Mouse (Mus musculus): ENCODE measurements around the gene Gm36079. TPM values are rescaled to one million over a fixed set of nuclear protein-coding genes. Genes with fewer than 3 reads are reported as not detected.
A peak's percentile ranks its signal among the peaks of the same experiment; 100 is the strongest.
"Not testable (repeated sequence)": the region's sequence is repeated elsewhere in the genome, so short reads cannot be mapped to it uniquely, and the experiment has no call there.

The Gm36079 gene
- not detected in 2 replicates for polyA plus RNA-seq (2015; fragmentation: Nextera tagmentation; extraction: Ambion mirVana)

DNA sequence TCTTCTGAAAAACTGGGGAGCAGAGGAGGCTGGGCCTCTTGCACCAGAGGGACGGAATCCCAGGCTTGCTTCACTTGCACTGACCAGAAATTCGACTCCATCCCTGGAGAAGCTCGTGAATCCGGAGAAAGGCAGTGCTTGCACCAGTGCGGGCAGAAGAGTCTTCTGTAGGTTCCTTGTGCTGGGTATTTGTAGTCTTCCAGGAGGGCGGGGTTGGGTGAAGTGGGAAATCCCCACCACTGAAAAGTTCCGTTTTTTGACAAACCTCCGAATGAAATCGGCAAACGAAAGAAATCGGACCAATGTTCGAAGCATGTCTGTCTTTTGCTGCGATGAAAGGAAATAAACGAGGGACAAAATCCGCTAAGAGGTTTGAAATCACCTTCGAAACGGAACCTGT, at the start of gene Gm36079:
TSS of gene Gm36079 (minus strand) at position 101 of the 400 bp plus-strand sequence.
- not testable (repeated sequence) for H3K4me1 ChIP-seq; H3K36me3 ChIP-seq; H3K27ac ChIP-seq (replicated peaks); ATAC-seq (replicated peaks); H3K9ac ChIP-seq (replicated peaks); H3K4me2 ChIP-seq (replicated peaks); H3K9me3 ChIP-seq; H3K4me3 ChIP-seq
- WGBS, result 0% methylated on average over 1 of the region's 17 CpGs
- H3K27me3 ChIP-seq, result peaks cover 14% of the 10 kb centered on the region

DNA sequence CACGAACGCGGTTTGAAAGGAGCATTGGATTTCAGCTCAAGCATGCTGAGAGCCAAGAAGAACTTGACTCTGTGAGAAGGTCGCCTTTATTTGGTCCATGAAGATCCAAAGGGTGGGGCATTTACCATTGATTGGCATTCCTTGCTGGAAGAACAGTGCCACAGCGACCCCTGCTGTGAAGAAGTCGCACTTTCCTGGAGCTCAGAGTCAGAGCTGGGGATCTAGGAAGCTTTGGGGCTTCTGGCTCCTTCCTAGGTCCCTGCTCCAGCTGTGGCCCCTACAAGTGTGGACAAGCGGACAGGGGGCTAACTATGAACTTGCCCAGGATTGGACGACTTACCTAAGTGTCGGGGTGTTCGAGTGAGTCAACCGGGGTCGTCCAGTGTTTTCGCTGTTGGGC, 44.1 kb upstream of the Gm36079 start:
- not testable (repeated sequence) for H3K9ac ChIP-seq (replicated peaks); H3K4me2 ChIP-seq (replicated peaks); ATAC-seq (replicated peaks); H3K36me3 ChIP-seq; H3K27me3 ChIP-seq; H3K4me1 ChIP-seq; H3K4me3 ChIP-seq; H3K27ac ChIP-seq (replicated peaks); H3K9me3 ChIP-seq
- no CpG with 5 or more reads among the region's 13 CpGs for WGBS

DNA sequence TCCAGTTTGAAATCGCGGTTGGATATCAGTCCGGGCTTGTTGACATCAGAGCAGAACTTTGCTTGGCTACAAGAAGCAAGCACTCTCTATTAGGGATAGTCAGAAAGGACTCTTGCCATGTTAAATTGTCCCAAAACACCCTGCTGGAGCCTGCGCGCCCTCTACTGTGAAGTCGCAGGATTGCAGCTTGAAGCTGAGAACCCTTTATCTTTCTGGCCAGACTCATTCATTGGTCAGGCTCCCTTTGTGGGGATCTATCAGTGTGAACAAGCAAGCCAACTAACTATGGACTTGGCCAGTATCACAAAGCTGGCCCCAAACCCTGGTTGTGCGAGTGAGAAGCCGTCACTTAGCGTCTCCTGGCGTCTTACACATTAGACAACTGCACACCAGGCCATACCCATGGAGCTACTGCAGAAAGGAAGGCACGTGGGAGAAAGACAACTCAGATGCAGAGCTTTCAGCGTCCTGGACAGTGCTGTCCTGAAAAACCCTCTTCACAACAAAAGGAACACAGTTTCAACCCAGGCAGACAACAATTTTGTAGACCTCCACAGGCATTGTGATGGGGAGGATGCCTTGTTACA, 43.3 kb upstream of the Gm36079 start:
- not testable (repeated sequence) for ATAC-seq (replicated peaks); H3K9me3 ChIP-seq; H3K4me1 ChIP-seq; H3K4me2 ChIP-seq (replicated peaks); H3K27ac ChIP-seq (replicated peaks); H3K36me3 ChIP-seq; H3K27me3 ChIP-seq; H3K9ac ChIP-seq (replicated peaks); H3K4me3 ChIP-seq
- no CpG with 5 or more reads among the region's 12 CpGs for WGBS

GRCm38 (mm10) chr13:120063439-120064089, 36.8 kb upstream of the Gm36079 start:
- peak; percentile 57; the same call in 1 of the 2 replicates for ATAC-seq (replicated peaks)
- no CpG with 5 or more reads among the region's 22 CpGs for WGBS
- H3K27ac ChIP-seq (replicated peaks); H3K4me2 ChIP-seq (replicated peaks); H3K4me3 ChIP-seq; H3K36me3 ChIP-seq; H3K9me3 ChIP-seq; H3K4me1 ChIP-seq; H3K27me3 ChIP-seq; H3K9ac ChIP-seq (replicated peaks): not testable (repeated sequence)

DNA sequence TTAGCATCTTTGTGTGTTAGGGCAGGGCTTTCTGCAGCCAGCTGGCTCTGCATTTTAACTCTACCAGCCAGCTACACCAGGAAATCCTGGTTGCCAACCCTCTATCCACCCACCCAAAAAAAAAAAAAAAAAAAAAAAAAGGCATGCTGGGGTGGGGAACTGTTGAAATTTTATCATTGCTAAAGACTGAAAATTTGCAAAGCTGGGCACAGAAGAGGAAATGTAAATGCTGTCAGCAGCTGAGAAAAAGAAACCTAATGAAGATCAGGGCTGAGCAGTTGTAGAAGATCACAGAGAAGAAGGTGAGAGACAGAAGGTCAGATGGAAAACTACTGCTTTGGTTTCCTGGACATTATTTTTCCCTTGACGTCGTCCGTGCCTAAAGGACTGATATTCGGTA, 36.1 kb upstream of the Gm36079 start:
- not testable (repeated sequence) for H3K27me3 ChIP-seq; H3K9ac ChIP-seq (replicated peaks); H3K4me2 ChIP-seq (replicated peaks); H3K9me3 ChIP-seq; H3K27ac ChIP-seq (replicated peaks); H3K4me3 ChIP-seq; H3K36me3 ChIP-seq; ATAC-seq (replicated peaks); H3K4me1 ChIP-seq
- no CpG with 5 or more reads among the region's 4 CpGs for WGBS

GRCm38 (mm10) chr13:120052085-120052484, 25.3 kb upstream of the Gm36079 start, which contains the start of gene Gm21188:
Gm21188 (minus strand) TSS chr13:120052194.
- not testable (repeated sequence) for H3K4me3 ChIP-seq; H3K27ac ChIP-seq (replicated peaks); ATAC-seq (replicated peaks); H3K4me1 ChIP-seq; H3K9ac ChIP-seq (replicated peaks); H3K27me3 ChIP-seq; H3K9me3 ChIP-seq; H3K4me2 ChIP-seq (replicated peaks); H3K36me3 ChIP-seq

- not testable (repeated sequence) for H3K4me1 ChIP-seq; H3K4me2 ChIP-seq (replicated peaks); H3K4me3 ChIP-seq; ATAC-seq (replicated peaks); H3K27ac ChIP-seq (replicated peaks); H3K36me3 ChIP-seq; H3K27me3 ChIP-seq; H3K9ac ChIP-seq (replicated peaks); H3K9me3 ChIP-seq
- WGBS, result no CpG with 5 or more reads among the region's 5 CpGs
Measured at GRCm38 (mm10) chr13:120048608-120049007, 21.8 kb upstream of the Gm36079 start.

DNA sequence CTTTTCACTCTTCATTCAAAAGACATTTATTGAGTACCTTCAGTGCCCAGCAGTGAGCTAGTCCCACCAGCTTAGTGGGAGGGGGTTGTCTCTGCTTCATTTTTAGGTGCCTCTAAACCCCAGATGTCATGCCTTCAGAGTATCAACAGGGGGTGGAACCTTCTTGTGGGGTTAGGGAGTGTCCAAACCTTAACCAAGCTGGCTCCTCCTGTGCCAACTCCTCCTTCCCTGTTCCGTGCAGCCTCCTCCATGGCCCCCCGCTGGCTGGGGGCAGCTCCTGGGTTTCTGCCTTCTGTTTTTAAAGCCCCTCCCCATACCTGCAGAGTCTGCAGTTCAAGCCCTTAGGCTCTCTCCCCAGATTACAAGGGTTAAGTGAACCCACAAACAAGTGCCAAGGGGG, 21.4 kb upstream of the Gm36079 start:
- not testable (repeated sequence) for H3K36me3 ChIP-seq; H3K4me2 ChIP-seq (replicated peaks); H3K27ac ChIP-seq (replicated peaks); H3K9ac ChIP-seq (replicated peaks); H3K4me1 ChIP-seq; ATAC-seq (replicated peaks); H3K27me3 ChIP-seq; H3K9me3 ChIP-seq; H3K4me3 ChIP-seq
- WGBS, result no CpG with 5 or more reads among the region's 2 CpGs

DNA sequence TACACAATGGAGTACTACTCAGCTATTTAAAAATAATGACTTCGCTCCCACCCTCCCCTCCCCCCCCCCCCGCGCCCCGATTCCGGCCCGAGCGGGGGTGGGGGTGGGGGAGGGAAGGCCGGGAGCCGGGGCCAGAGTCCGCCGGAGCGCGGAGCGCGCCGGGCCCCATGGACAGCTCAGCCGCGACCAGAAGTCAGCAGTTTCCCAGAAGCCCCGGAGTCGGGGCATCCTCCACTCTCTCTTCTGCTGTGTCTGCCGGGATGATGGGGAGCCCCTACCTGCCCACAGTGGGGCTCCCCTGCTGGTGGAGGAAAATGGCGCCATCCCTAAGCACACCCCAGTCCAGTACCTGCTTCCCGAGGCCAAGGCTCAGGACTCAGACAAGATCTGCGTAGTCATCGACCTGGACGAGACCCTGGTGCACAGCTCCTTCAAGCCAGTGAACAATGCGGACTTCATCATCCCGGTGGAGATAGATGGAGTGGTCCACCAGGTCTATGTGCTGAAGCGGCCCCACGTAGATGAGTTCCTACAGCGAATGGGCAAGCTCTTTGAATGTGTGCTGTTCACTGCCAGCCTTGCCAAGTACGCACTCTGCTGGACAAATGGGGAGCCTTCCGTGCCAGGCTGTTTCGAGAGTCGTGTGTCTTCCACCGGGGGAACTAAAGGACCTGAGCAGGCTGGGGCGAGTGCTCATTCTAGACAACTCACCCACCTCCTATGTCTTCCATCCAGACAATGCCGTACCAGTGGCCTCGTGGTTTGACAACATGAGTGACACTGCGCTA, 19.8 kb upstream of the Gm36079 start:
- H3K9me3 ChIP-seq; H3K27ac ChIP-seq (replicated peaks); H3K4me3 ChIP-seq; H3K4me1 ChIP-seq; H3K4me2 ChIP-seq (replicated peaks); H3K27me3 ChIP-seq; H3K36me3 ChIP-seq; H3K9ac ChIP-seq (replicated peaks): not testable (repeated sequence)
- 0 out of 2 replicates have a peak, but pooled peaks have one; percentile 26 for ATAC-seq (replicated peaks)
- WGBS, result 0% methylated on average over 10 of the region's 40 CpGs

- not testable (repeated sequence) for ATAC-seq (replicated peaks)
- no CpG with 5 or more reads among the region's 1 CpGs for WGBS
Measured at GRCm38 (mm10) chr13:120041145-120041544, 14.3 kb upstream of the Gm36079 start.

GRCm38 (mm10) chr13:120037881-120038280, 11.1 kb upstream of the Gm36079 start:
- not testable (repeated sequence) for H3K9ac ChIP-seq (replicated peaks); H3K4me3 ChIP-seq; H3K4me2 ChIP-seq (replicated peaks); H3K4me1 ChIP-seq; ATAC-seq (replicated peaks); H3K36me3 ChIP-seq; H3K27ac ChIP-seq (replicated peaks); H3K9me3 ChIP-seq
- H3K27me3 ChIP-seq, result peaks cover 16% of the 10 kb centered on the region
- 6% methylated on average over 6 of the region's 6 CpGs for WGBS

More at GRCm38 (mm10) chr13:120041145-120041544, 14.3 kb upstream of the Gm36079 start:
- H3K4me2 ChIP-seq (replicated peaks); H3K9ac ChIP-seq (replicated peaks); H3K36me3 ChIP-seq; H3K4me3 ChIP-seq; H3K4me1 ChIP-seq; H3K9me3 ChIP-seq; H3K27ac ChIP-seq (replicated peaks): not testable (repeated sequence)
- peaks cover 11% of the 10 kb centered on the region; the same call in 1 of the 2 replicates for H3K27me3 ChIP-seq

DNA sequence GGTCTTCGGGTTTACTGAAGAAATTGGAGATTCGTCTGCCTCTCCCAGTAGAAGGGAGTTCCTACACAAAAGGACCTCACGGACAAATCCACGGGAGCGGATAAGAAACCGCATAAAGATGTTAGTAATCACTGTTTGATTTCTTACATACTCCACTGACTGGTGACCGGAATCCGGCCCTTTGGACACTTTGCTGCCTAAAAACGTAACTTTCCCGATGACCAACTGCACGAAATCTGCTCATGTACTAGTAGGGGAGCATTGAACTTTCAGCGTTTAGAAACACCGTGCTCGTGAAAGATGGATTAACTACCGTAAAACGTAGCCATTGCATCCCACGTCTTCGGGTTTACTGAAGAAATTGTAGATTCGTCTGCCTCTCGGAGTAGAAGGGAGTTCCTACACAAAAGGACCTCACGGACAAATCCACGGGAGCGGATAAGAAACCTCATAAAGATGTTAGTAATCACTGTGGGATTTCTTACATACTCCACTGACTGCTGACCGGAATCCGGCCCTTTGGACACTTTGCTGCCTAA, 9.8 kb upstream of the Gm36079 start:
- not testable (repeated sequence) for H3K27ac ChIP-seq (replicated peaks); H3K9ac ChIP-seq (replicated peaks); H3K36me3 ChIP-seq; H3K9me3 ChIP-seq; H3K4me2 ChIP-seq (replicated peaks); ATAC-seq (replicated peaks); H3K4me3 ChIP-seq; H3K4me1 ChIP-seq
- WGBS, result under 1% methylated on average over 25 of the region's 25 CpGs
- H3K27me3 ChIP-seq, result peaks cover 16% of the 10 kb centered on the region

All from forebrain, embryonic 15.5 days (tissue).